Mouse (Mus musculus) embryo, embryonic 9.5 days (tissue): Measurements from ENCODE around the gene Il4i1.
A peak's percentile ranks its signal among the peaks of the same experiment; 100 is the strongest.

Source experiments
- DNase-seq: peaks from one replicate; pipeline ENCODE4 v3.0.0-alpha.2; 2017; ENCODE audit errors: extremely low spot score

Il4i1 gene

GRCm38 (mm10) chr7:44848561-44849415 is 32.6 kb downstream of the Il4i1 start, which contains the start of the genes Akt1s1 and Tbc1d17:
TSS of gene Akt1s1 (plus strand) at chr7:44848991.
TSS of gene Tbc1d17 (minus strand) at chr7:44849079.
- peak; percentile 97 for DNase-seq

DNA sequence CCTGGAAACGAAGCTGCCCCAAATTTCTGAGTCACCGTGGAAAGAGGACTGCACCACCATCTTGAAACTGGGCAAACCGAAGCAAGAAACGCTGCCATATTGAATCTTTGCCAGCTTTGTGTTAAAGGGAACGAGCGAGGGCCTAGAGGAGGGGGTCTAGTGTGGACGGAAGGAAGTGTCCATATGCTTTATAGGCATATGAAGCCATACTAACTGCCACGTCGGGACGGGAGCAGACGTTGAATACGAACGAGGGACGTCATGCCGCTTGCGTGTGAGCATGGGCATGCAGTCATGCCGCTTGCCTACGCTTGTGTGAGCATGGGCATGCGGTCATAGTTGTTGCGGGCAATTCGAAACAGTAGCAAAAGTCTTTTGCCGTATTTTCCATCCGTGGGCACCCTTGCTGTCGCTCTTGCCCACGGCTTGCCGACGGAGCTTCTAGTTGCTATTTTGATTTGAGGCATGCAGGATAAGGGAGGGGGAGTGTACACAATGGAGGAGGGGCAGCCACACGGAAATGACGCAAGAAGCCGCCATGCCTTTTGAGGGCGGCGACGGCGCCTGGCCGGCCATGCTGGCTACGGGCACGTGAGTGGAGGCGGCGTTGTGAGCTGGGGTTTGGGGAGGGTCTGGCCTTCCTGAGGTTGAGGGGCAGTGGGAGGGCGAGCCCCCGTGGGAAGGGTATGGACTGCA is 33.4 kb downstream of the Il4i1 start:
- peak; percentile 92 for DNase-seq

DNA sequence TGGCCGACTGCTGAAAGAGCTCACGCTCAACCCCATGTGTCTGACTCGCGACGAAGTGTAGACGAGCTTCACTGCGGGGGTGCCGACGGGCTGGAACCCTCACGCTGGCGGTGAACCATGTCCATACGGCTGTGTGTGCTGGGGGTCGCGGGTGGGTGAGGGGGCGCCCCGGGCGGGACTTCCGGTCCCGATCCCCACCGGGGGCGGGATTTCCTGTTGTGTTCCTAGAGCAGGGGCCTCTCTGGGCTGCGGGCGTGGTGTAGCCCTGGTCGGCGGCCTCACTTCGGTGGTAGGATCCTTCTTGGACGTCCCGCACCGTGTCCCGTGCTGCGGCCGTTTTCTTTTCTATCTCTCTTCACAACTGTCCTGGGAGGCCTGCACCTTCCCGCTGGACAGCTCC is 34.0 kb downstream of the Il4i1 start:
- DNase-seq, result peak; percentile 87

DNA sequence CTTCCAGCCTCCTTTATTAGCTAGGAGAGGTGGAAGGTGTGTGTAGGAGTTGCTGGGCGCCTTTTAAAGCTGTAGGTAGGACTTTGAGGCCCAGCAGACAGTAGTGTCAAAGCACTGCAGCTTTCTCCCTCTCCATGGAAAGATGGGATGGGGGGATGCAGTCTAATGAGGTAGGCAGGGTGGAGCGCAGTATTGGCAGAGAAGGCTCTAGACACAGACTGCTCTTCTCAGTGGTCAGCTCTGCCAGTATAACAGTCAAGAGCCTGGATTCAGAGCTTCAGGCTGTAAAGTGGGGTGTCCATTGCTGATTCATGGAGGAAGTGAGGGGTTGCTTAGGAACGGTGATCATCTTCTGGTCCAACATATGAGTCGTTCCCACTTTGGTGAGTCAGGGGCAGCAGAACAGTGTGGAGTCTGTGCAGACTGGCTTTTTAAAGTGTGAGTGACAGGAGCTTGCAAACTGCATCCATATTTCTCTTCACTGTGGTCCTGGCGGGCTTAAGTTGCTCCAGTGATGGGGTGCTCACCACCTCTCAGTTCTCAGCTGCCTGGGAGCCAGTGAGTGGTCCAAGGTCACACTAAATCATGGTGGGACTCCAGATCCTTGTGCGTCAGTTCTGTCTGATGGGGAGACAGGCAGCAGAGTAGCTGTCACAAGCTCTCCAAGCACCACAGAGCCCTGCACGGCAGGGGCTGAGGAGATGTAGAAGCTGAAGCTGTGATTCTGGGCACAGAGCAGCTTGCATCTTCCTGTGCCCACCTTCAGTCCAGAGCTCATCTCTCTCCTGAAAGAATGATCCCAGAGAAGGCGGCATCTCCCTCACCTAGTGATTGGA is 34.8 kb downstream of the Il4i1 start:
- no peak for DNase-seq

DNA sequence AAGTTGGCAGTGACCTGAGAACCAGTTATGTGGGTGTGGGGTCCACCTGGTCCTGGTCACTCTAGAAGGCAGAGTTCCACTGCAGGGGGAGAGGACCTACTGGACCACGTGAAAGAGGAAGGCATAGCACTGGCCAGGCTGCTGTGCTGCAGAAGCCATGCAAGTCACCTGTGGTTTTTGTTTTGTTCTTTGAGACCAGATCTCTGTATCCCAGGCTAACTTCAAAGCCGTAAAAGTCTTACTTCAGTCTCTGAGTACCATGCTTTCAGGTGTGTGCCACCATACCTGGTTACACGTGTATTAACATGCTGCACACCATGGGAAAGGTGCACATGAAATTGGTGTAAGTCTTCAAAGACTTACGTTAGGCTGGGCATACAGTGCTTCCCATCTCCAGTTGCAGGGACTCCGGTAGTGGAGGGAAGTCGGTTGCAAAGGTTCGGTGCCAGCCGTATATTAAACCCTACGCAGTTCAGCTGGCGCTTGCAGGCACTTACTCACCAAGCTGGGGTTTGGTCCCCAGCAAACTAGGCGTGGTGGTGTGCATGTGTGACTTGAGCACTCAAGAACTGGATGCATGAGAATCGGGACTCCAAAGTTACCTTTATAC is 35.5 kb downstream of the Il4i1 start:
- no peak for DNase-seq

- DNase-seq, result no peak
Measured at GRCm38 (mm10) chr7:44852259-44853027, 36.3 kb downstream of the Il4i1 start.

DNA sequence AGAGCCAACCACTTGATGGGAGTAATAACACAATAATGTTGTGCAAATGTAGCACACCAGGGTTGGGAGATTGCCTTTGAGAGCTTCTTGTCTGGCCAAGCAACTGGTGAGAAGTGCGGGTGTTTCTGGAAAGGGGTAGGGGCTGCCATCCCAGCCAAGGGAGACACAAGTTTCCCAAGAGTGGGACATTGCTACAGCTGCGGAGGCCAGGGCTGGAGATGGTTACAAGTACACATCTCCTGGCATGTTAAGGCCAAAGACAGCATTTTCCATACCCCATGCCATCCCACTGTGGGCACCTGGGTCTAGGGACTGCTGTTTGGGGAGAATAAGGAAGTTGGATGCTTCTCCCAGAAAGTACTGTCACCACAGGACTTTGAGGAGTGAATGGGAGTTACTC is 36.9 kb downstream of the Il4i1 start:
- DNase-seq, result no peak

- no peak for DNase-seq
Measured at GRCm38 (mm10) chr7:44853596-44854355, 37.6 kb downstream of the Il4i1 start.

- peak; percentile 82 for DNase-seq
Measured at GRCm38 (mm10) chr7:44854356-44855031, 38.3 kb downstream of the Il4i1 start.

DNA sequence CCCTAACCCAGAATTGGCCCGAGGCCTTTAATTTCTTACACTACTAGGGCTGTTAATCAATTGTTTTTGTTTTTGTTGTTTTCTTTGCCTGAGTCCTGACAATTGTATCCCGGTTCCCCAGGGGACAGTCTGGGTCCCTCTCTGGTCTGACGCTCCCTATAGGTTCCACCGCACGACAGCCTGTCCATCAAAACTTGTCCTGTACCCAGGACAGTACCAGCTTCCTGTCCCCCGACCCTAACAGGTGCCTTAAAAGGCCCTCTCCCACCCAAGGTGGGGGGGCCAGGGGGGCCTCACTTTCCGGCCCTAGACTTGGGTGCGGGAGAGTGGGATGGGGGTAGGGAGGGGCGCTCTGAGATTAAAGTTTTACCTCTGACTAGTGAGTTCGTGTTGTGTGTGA is 38.8 kb downstream of the Il4i1 start:
- DNase-seq, result no peak

- DNase-seq, result no peak
Measured at GRCm38 (mm10) chr7:44856265-44856916, 40.2 kb downstream of the Il4i1 start.

DNA sequence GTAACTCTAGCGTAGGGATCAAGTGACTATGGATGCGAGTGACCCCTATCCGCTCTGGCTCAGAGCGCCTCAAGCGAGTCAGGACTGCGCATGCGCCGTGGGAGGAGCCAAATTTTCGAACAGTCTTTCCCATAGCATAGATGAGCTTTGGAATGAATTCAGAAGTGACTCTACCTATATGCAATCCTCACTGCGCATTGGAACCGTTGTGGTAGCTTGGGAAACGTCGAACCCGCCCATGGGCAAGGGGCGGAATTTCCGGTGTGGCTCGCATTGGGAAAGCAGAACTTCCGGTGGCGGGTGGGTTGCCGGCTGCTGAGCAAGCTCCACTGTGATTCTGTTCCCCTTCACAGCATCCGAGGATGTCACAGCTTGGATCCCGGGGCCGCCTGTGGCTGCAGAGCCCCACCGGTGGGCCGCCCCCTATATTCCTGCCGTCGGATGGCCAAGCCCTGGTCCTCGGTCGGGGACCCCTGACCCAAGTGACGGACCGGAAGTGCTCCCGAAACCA is 40.9 kb downstream of the Il4i1 start, which contains the start of gene Pnkp:
Gene Pnkp, plus strand, starts transcription at position 98 of the 511 bp plus-strand sequence.
- DNase-seq, result peak; percentile 90

- peak; percentile 45 for DNase-seq
Measured at GRCm38 (mm10) chr7:44857905-44858304, 41.7 kb downstream of the Il4i1 start.

- DNase-seq, result no peak
Measured at GRCm38 (mm10) chr7:44859896-44860295, 43.7 kb downstream of the Il4i1 start.

- DNase-seq, result peak; percentile 82
Measured at GRCm38 (mm10) chr7:44860576-44861428, 44.6 kb downstream of the Il4i1 start.

DNA sequence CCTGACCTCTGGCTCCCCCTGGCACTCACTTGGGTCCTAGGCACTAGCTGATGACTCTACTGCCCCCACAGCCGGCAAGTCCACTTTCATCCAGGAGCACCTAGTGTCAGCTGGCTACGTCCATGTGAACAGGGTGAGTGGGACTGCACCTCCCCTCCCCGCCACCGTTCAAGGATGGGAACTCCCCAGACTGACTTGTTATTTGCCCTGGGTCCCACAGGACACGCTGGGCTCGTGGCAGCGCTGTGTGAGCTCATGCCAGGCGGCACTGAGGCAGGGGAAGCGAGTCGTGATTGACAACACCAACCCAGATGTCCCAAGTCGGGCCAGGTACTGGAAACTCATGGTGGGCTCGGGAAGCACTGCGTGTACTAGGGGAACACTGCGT is 45.2 kb downstream of the Il4i1 start:
- DNase-seq, result no peak

GRCm38 (mm10) chr7:44862434-44862833 is 46.2 kb downstream of the Il4i1 start:
- no peak for DNase-seq

DNA sequence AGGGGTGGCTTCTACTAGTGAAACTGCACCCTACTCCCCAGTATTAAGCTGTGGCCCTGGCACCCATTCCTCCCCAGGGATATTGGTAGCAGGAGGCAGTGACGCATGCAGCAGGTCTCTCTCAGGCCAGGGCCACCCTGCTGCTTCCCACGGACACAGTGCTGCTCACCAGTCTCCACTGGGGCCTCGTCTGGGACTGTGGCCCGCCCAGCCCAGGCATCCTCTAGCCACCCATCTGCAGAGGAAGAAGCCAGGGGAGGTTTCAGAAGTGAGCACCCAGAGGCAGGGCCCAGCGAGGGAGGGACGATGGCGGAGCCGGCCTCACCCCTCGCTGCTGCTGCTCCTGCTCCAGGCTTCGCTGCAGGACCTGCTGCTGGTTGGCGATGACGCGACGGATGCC is 47.0 kb downstream of the Il4i1 start:
- no peak for DNase-seq
